Mouse (Mus musculus): Measurements from ENCODE around the gene Sat2. TPM values are rescaled to one million over a fixed set of nuclear protein-coding genes. Genes with fewer than 3 reads are reported as not detected.

The Sat2 gene
- total RNA-seq, 2 experiments from 2014 or later = 2.3 to 2.8 TPM

DNA sequence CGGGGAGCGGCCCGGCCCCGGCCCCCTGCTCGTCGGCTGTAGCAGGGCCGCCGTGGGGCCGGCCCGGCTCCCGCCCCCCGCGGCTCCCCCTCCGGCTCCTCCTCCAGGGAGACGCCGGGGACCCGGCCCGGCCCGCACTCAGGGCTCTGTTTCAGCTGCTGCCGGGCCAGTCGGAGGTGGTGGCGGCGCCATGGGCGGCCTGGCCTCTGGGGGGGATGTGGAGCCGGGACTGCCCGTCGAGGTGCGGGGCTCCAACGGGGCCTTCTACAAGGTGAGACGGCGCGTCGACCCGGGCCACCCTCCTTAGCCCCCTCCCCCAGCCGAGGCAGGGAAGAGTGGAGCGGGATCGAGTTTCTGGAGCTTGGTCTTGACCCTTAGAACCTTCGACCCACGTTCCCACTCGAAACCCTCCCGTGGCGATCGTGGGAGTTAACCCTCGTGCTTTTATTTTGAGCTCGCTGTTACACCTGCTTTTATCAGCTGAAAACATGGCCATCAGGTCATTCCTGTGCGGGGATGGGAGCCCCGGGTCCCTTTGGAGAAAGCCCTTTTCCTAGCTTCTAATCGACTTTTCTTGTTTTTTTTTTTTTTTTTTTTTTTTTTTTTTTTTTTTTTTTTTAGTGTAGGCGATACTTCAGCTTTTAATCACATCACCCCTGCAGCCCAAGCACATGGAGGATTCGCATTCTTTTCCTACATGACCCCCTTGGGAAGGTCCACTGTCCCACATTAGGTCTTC lies 11.5 kb downstream of the Sat2 start:
- no peak for DNase-seq

DNA sequence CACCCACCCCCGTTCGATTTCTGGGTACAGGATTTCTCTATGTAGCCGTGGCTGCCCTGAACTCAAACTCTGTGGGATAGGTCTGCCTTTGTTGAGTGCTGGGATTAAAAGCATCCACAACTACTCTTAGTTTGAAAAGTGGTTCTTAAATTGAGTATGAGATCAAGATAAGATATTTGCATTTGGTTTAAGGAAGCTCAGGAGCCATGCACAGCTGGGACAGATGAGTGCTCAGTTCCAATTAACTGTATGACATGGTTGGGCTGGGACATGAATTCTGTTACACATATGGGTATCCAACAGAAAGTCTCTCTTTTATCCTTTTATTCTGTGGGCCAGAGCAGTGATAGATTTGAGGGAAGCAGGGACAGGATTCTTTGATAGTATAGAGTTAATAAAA lies 13.6 kb downstream of the Sat2 start:
- no peak for DNase-seq

DNA sequence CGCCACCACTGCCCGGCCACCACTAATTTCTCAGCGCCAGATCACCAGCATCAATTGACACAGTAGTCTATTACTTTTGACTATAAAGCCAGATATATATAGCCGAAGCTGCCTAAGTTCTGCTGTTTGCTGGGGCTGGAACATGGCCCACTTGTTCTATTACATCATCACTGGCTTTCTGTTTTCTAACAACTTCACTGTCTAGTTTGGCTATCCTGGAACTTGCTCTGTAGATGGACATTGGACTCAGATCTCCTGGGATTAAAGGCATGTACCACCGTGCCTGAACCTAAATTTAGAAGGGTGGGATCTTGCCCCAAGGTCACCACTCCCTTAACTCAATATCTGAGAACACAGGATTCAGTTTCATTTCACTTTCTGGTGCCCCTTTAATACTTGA lies 24.0 kb downstream of the Sat2 start:
- no peak for DNase-seq

DNA sequence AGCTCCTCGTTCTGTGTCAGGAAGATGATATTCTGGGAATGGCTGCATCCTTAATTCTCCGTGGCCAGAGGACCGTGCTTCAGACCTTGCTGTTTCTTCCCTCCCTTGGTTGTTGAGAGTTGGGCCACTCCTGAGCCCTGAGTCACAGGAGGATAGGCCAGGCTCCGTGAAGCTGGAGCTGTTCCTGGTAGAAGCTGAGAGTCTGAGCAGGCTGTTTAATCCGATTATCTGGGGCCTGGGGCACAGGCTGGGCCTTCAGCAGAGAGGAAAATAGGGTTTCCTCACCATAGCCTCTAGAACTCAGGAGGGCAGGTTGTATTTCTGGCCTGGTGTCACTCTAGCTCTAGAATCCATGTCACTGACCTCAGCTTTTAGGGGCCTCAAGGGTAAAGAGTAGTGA lies 31.6 kb downstream of the Sat2 start:
- DNase-seq = no peak

DNA sequence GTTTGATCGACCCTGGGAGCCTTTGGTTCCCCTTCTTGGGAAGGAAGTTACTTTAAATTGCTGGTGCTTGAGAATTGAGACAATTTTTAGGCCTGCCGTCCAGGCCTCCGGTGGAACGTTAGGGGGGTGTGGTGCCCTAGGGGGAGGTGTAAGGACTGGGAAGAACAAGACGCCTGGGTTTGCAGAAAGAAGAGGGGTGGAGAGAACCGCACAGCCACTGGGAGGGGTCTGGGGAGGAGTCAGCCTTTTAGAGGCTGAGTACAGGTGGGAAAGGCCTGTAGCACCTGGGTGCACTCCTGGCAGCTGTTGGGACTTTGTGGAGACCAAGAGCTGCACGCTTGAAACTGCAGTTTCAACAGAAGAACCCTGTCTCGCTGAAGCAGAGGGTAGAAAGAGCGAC lies 32.9 kb downstream of the Sat2 start:
- DNase-seq = no peak

DNA sequence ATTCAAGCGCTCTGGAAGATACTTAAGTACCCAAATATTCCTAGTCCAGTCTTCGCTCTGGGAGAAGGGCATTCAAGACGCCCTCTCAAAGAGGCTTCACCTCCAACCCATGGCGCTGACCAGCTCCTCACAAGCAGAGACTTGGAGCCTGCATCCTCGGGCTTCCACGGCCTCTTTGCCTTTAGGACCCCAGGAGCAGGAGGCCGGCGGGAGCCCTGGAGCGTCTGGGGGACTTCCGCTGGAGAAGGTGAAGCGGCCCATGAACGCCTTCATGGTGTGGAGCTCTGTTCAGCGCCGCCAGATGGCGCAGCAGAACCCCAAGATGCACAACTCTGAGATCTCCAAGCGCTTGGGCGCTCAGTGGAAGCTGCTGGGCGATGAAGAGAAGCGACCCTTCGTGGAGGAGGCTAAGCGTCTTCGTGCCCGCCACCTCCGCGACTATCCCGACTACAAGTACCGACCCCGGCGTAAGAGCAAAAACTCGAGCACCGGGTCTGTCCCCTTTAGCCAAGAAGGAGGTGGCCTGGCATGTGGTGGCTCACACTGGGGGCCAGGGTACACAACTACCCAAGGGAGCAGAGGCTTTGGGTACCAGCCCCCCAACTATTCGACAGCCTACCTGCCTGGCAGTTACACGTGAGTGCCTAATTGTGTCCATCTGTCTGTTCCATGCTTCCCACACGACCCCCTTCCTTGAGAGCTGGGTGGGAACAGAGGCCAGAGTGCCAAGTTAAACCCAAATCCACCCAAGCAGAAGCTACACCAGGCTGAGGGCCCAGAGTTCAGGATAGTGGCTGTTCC lies 33.6 kb downstream of the Sat2 start, which contains the start of gene Sox15:
Sox15 (plus strand) TSS at position 51 of the 801 bp plus-strand sequence.
- peak; percentile 50 for DNase-seq

DNA sequence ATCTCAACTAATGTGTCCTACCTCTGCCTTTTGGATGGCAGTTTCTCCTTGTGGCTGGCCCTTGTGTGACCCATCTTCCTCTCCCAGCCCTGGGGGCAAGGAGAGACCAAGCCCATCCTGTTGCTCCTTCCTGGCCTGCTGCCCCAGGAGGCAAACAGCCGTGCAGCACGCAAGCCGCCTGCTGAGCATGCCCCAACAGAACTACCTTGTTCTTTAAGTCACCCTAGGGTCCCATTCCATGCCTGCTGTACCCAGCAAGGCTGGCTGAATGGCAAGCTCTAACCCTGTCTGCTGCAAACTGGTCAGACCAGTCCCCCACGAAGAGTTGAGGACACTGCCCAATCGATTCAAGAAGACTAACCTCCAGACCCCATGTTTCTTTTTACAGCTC lies 34.2 kb downstream of the Sat2 start:
- DNase-seq = no peak

DNA sequence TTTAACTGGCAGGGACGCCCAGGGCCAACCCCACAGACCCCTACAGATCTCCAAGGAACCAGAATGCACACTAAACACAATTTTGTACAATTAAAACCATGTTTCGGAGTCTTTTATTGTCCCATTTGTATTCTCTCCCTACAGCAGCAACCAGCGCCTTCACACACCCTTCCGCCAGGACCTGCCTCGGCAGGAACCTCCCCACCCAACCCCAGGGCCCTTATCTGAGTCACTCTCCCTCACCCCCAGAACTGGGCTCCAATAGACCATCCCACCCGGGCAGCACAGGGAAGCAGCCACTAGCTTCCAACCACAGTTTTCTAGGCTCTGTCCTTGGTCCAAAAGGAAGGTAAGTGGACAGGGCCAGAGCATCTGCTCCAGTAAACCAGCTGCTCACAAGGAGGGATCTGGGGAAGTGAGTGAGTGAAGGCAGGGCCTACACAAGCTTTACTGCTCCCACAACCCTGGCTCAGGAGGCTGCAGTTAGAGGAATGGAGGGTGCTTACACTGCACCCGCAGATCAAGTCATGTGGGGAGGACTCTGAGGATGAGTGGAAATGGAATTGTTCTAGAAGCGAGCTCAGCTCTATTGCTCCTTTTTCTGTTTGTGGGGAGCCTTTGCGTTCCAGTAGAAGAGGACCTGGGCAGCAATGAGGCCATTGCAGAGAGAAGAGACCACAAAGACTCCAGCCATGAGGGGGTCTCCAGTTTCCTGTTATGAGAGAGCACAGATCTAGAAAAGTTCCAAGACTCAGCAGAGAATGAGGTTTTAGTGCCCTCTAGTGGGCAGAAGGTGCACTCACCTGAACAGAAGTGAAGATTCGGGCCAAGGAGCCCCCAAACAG lies 35.0 kb downstream of the Sat2 start:
- no peak for DNase-seq

DNA sequence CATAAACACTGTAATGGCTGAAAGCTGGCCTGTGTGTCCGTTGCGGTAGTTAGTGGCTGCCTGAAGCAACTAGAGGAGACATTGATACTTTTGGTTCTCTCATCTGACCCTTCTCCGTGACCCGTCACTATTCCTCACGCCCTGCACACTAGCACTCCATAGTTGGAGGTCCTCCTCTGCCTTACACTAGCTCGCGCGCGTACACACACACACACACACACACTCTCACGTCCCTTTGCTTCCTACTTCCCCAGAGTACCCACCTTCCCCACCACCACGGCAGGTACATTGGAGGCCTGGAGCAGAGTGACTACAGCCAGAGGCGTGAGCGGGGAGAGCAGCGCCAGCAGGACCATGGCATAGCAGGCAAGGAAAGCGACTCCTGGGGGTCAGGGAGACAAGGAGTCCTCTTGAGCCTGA lies 35.6 kb downstream of the Sat2 start:
- no peak for DNase-seq

DNA sequence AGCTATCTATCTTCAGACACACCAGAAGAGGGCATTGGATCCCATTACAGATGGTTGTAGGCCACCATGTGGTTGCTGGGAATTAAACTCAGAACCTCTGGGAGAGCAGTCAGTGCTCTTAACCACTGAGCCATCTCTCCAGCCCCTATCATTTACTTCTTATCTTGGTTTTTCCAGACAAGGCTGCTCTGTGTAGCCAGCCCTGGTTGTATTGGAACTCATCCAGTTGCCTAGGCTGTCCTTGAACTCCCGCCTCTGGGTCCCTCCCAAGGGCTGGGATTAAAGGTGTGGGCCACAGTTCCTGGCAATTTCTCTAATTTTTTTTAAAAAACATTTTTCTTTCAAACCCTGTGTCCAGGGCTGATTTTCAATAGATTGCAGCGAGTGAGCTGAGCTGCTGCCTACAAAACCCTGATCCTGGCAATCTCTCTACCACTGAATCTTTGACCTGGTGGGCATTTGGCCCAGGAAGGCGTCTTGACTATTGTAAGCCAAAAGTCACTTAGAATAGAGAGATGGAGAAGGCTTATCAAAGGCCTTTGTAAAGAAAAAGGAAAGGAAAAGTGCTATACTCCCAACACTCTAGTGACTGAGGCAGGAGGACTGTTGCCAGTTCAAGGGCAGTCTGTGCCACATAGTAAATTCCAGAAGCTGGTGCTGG lies 39.5 kb downstream of the Sat2 start:
- no peak for DNase-seq

DNA sequence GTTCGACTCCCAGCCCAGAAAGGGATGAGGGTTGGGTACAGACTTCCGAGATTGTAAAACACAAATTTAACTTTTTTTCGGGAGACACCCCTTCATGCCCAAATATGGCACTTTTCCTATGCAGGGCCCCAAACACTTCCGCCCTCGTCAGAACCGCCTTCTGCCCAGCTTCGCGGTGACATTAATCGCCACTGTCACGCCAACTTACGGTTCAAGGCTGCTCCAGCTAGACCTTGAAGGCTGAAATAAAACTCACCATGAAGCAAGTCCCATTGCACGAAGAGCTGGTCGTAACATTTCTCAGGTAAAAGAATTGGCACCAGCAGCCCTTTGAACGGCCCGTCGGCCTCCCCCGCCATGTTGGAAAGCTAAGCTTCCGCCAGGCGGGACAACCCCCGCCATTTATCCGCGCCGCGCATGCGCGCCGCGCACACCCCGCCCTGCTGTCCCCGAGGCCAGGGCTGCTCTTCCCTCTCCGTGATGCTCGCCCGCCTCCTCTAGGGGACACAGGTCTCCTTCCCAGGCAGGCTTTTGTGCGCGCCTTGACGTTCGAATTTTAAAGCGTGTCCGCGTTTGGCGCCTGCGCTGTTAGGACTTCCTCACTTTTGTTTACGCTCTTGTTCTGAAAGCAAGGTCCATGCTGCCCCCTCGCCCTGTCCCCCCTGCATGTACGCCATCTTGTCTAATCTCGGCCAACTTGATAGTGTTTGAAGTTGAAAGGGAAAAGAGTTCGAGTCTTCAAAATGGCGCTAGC lies 40.6 kb downstream of the Sat2 start, which contains the start of gene Mpdu1:
Mpdu1 (minus strand) TSS at position 430 of the 754 bp plus-strand sequence.
- peak; percentile 95 for DNase-seq

DNA sequence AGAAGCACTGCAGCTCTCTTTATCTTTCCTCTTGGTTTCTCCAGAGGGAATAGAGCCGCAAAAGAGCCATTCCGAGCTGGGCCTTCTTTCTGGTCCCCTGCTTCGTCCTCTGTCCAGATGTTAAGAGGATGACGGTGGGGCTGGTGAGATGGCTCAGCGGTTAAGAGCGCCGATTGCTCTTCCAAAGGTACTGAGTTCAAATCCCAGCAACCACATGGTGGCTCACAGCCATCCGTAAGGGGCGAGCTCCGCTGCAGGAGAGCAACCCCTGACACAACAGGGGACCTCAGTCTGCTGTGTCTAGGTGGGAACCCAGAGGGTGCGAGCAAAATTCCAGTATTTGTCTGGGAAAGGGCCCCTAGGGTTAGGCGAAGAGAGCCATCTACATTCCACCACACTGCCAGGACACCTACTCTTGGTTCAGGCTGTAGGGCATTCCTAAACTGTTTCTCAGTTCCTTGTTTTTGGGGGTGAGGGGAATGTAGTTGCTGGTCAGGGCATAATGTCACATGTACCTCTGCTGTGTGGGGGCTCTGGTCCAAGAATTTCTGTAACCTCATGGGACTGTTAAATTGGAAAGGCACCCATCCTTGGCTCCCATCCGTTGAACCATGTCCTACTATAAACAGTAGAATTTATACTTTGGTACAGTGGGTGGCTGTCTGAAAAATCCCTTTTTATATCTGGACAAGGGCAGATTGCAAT lies 41.3 kb downstream of the Sat2 start:
- DNase-seq = no peak

DNA sequence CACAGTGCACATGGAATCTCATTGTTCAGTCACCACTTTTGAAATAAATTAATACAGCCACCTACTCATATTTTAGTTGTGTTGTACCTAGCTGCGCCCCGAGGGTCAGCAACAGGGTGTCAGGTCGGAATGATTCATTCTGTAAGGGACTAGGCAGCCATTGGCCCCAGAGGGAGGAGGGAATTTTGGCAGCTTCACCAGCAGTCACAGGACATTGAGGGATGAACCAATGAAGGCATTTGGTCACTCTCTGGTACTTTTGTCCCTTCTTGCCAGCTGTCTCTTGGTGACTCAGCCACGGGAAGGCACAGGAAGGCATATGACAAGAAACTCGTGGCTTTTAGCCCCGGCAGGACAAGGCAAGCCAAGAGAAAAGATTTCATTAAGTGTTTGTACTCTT lies 42.0 kb downstream of the Sat2 start:
- peak; percentile 20 for DNase-seq

DNA sequence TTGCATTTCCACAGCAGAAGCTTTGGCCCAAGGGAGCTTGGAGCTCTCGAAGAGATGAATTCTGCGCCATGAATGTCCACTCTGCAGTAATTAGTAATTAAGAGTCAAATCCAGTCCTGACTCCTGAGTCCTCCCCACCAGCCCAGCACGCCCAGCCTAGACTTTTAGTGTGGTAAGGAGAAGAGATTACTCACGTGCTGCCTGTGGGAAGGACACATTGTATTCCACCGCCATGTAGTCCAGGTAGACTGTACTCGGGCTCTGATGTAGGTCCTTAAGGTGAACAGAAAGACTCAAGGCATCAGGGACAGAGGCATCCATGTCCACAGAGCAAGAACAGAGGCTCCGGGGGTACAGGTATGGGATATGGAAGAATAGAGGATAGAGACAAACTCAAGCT lies 43.0 kb downstream of the Sat2 start:
- DNase-seq = no peak

DNA sequence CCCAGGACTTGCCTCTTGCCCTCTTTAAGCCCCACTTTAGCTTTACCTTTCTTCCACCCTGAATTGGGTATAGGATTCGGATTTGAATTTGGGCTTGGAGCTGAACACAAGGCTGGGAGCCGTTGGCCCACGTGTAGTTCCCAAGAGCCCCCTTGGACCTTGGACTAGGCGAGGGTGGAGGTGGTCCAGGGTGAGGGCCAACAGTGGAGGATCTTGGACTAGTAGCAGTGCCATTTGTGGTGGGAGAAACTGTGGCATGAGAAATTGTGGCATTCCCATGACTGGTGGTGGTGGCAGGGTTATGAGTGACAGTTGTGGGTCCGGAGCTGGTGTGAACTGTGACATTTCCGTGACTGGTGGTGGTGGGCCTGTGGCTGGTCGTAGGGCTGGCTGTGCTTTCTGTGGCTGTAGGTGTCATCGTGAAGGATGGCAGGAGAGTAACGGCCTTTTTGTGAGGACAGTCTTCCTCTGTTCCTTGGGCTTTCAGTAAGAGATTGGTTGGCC lies 43.7 kb downstream of the Sat2 start:
- DNase-seq = no peak

DNA sequence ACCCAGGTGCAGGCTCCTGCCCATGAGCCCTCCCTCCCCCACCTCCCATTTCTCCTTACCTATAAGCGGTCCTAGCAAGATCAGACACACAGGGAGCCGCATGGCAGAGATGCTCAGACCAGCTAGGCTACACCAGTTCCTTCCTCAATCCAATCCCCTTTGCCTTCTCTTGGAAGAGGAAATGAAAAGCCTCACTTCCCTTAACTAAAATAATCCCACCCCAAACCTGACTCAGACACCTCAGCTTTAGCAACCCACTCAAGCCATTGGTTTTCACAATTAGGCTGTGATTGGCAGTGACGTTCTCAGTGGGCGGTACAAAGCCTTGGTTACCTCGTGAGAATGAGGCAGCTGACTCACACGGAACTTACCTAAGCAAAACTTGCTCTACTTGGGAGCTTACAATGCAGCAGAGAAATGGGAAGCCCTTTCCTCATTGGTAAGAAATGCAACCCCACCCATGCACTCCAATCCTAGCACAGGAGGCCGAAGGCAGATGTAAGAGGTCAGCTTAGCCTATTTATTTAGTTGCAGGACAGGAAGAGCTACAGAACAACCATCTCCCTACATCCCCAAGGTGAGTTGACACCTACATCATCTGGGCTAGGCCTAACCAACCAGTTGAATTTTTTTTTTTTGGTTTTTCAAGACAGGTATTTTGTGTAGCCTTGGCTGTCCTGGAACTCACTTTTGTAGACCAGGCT lies 44.3 kb downstream of the Sat2 start, which contains the start of gene Cd68:
Cd68 (minus strand) TSS at position 193 of the 704 bp plus-strand sequence.
- DNase-seq = no peak

DNA sequence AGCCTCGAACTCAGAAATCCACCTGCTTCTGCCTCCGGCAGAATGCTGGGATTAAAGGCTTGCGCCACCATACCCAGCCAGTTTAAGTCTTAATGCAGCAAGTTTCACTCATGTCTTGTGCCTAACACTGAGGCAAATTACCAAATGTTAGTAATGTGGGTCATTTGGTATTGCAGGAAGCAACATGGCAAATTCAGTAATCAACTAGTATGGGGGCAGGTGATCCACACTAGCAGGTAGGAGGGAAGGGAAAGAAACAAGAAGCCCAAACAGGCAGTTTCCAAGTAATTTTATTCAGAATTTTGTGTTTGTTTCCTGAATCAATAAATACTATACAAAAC lies 44.8 kb downstream of the Sat2 start:
- no peak for DNase-seq

DNA sequence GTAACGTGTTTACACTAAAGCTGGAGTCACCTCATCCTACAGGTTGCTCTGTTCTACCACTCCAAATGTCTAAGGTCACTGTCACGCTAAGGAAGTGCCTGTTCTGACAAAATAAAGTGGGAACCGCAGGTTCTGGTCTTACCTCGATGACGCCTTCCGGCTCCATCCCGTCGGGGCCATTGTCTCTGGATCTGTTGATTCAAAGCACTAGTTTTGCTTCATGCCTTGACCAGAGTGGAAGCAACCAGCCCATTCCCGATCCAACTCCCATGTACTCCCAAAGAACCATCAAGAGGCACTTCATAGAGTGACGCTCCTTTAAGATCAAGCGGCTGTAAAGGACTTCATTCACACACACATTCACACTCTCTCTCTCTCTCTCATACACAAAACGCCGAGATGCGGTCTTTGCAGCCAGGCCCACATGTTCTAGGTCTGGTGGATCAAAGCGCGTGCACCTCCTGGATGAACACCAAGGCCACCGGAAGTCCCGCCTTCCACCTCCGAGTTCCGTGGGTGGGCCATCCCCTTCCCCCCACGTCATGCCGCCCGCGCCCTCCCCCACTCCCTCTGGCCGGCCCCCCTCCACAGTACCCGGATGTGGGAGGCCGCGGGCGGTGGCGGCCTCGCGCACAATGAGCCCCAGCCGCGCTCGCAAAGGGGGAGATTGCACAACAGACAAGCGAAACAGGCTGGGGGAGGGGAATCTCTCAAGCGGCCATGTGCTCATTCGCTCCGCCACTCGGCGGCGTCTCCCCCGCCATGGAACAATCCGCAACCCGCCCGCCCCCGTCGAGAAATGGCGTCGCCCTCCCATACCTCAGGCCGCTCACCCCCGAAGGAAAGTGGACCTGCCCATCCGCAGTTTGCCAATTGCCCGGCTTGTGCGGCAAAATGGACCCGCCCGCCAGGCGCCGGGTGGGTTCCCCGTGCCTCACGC lies 49.2 kb downstream of the Sat2 start:
- DNase-seq = peak; percentile 94

DNA sequence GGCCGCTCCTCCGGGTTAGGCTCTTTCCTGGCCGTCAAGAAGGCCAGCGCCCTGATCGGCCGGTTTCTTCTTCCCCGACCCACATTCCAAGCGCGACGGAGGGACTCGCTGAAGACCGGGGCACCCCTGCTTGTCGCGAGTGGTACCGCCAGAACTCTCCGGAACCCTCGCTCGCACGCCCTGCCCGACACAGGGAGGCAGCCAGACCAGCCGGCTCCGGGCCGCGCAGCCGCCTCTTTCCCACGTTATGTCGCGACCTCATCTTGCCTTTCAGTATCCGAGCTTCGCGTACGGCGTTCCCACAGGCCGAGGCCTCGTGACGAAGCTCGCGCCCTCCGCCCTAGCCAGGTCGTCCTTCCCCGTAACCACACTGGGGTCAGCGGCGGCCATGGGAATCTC lies 49.9 kb downstream of the Sat2 start:
- DNase-seq = no peak
